Mouse (Mus musculus) embryo, embryonic 10.5 days (tissue): ENCODE measurements around the gene Magix.

Experiments
- DNase-seq: peaks from one replicate; pipeline ENCODE4 v3.0.0-alpha.2; 2015; ENCODE audit warnings: low spot score

Gene Magix

GRCm38 (mm10) chrX:7673578-7674281 lies 7.3 kb downstream of the Magix start:
- DNase-seq, result peak; percentile 40

GRCm38 (mm10) chrX:7672739-7673138 lies 8.3 kb downstream of the Magix start:
- no peak for DNase-seq

GRCm38 (mm10) chrX:7670921-7671623 lies 10.0 kb downstream of the Magix start, which contains the start of gene Plp2:
Gene Plp2 (minus strand): TSS chrX:7671390.
- peak; percentile 23 for DNase-seq

- peak; percentile 61 for DNase-seq
These were observed 10.6 kb downstream of the Magix start for GRCm38 (mm10) chrX:7670390-7670881.

GRCm38 (mm10) chrX:7665739-7666502 lies 15.1 kb downstream of the Magix start:
- no peak for DNase-seq

- DNase-seq, result no peak
These were observed 16.3 kb downstream of the Magix start for GRCm38 (mm10) chrX:7664791-7665190.

DNA sequence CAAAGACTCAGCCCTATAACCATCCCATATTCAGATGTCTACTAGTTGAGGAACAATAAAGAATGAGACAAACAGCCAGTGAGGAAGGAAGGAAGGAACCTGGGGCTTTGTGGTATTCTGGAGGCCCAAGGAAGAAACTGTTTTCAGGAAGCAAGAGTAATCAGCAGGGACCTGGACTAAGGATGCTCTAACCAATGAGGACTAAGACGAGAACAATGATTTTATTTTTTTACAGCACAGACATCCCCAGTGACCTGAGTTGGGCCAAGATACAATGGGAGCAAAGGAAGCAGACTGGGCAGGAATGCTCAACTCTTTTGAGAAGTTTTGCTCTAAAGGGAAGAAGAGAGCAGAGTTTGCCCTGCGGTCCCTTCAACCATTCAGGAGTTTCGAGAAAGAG lies 18.1 kb downstream of the Magix start:
- DNase-seq, result no peak

- DNase-seq, result no peak
These were observed 20.0 kb downstream of the Magix start for GRCm38 (mm10) chrX:7661086-7661485.

DNA sequence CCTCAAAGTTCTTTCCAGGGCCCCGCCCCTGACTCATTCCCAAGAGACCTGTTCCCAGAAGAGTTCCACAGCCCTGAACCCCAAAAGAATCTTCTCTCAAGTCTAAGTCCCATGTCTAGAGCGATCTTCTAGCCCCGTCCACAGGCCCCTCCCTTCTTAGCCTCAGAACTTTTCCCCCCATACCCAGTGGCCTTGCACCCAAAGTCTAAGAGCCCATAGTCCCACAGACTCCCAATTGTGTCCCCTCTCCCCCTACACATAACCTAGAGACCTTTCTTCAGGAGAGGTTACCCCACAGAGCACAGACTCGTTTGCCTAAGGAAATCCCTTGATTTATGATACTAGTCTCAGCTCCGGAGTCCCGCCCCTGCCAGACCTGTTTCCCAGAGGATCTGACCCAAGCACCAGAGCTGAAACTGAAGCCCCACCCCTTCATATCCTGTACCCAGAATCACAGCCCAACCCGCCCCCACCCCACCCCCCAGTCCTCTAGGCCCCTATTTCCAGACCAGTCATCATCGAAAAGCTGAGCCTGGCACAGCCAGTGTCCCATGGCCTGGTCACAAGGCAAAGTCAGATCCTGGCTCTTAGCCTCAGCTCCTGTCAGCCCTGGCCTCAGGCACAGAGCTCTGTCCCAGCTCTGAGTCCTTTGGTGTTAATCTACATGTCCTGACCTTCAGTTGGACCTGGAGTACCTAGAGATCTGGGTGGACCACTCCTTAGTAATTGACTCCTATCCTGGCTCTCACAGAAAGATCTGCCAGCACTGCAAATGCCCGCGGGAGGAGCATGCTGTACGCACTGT lies 22.1 kb downstream of the Magix start:
- DNase-seq, result no peak

DNA sequence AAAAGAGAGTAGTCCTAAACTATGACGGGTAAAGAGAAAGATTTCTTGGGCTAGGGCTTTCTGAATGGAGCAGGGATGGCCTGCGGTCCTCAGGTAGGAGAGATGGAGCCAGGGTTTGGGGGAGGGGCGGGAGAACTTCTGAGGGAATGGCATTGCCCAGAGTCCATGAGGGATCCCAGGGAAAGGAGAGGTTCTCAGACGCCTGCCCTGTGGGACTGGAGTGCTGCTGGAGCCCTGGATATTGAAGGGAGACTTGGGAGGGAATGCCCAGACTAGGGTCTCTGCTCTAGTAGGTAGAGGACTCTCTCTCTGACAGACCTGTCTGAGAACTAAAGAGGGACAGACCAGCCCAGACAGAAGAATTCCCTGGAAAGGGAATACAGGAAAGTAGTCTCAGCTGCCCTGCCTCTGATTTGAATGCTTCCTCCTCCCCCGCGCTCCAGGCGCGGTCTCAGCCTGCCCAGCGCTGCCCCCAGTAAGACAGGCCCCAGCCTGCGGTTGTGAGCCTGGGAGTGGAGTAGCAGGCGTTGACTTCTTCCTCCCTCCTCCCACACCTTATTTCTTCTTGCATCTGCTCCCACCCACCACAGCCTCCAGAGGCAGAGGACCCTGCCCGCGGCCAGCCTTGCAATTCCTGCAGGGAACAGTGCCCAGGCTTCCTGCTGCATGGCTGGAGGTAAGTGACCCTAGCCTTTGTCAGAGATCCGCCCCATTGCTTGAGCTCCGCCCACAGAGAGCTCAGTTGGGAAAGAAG lies 22.8 kb downstream of the Magix start:
- peak; percentile 63 for DNase-seq

DNA sequence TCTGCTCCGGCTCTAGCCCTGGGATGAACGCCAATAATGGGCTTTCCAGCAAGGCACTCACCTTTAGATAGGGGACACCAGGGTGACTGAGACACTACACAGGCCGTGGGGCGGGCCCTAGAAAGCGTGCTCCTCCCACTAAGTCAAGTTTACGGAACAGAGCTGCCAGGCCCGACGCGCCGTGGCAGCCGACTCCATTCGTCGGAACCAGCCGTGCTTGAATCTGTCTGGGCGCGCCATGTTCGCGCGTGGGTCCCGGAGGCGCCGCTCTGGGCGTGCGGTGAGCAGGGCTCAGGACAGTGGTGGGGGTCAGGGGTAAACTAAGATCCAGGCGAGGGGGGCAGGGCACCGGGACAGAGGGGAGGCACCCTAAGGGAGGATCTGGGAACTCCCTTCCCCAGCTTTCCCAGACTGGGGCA lies 23.8 kb downstream of the Magix start, which contains the start of gene Prickle3:
Gene Prickle3 (plus strand): TSS at position 40 of the 419 bp plus-strand sequence.
- DNase-seq, result no peak

- DNase-seq, result peak; percentile 89
These were observed 32.3 kb downstream of the Magix start for GRCm38 (mm10) chrX:7648671-7649304.

DNA sequence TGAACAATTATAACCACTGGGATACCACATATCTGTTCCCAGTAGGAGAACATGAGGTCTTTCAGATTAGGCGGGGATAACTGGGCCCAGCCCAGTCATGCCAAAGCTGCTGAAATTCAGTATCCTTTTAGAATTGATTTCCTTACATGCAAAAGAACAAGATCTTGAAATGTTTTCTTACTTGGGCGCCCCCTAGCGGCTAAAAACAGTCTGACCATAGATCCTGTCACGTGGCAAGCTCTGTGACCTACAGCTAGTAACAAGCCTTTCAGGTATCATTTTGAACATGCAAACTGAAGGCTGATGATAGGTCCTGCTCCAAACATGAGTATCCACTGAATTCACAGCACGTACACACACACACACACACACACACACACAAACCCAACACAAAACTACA lies 35.7 kb downstream of the Magix start:
- DNase-seq, result peak; percentile 88

DNA sequence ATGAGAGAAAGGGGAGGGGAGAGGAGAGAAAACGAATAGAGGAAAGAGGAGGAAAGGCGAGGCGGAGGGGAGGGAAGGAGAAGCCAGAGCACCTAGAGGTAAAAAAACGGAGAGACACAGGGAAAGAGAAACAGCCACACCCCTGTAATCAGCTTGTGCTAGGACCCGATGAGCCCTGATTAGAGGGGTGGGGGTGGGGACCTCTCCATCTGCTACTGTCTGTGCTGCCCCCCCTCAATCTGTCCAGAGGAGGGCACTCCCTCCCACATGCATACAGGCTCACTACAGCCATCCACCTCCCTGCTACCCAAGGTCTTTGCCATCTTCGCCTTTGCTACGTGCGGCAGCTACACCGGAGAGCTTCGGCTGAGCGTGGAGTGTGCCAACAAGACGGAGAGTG lies 40.3 kb downstream of the Magix start:
- DNase-seq, result no peak

DNA sequence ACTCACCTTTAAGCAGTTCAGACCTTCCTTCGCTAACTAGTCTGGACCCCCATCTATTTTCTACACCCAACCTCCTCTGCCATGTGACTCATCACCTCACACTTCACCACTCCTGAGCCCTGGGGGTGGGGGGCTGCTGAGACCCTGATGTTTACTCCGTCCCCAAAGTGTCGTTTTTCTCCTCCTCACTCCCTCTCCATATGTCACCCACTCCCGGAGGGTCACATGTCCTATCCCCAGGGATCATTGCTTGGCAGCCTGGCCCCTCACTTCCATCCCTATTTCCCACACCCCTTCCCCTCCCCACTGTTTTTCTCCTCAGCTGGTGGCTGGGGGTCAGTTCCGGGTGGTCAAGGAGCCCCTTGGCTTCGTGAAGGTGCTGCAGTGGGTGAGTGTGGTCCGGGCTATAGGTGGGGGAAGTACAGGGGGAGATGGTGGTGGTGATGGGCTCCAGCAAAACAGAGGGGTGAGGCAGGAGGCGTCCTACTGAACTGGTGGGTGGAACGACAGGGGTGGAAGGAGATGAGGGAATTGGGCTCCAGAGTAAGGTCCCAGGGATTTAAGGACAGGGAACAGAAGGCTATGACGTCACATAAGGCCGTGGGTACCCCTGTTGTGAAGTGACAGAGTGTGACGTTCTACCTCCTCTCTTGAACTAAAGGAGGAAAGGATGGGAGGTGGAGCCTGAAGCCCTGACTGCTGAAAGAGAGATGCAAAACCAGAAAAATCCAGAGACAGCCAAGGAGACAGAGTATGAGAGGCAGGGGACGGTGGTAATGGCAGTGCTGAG lies 41.3 kb downstream of the Magix start:
- no peak for DNase-seq

DNA sequence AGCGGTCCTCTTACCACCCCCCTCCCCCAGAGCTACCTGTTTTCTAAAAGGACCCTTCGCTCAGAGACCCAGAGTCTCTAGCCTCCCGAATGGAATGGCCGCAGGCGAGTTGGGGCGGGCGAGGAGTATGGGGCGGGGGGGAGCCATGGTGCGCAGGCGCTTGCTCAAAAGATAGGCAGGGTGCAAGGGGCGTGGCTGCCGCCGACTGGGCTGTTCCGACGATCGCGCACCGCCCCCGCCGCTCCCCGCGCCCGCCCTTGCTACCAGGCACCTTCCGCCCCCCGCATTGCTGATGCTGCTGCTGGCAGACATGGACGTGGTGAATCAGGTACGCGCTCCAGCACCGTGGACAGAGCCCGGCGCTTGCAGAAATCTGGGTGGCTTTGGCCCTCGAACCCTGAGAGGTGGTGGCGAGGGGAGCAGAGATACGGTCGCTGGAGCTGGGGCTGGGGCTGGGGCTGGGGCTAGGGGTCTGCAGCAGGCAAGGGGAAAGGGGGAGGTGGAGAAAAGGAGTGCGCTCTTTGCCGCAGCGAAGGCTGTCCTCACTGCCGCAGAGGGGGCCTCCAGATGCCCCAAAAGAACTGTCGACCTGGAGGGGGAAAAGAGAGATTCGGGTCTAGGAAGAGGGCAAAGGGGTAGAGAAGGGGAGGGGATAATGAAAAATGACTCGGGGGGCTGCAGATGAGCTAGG lies 42.5 kb downstream of the Magix start, which contains the start of gene Syp:
Gene Syp (plus strand): TSS at position 71 of the 691 bp plus-strand sequence.
- peak; percentile 80 for DNase-seq

- no peak for DNase-seq
These were observed 46.0 kb downstream of the Magix start for GRCm38 (mm10) chrX:7635101-7635500.

GRCm38 (mm10) chrX:7632560-7632959 lies 48.5 kb downstream of the Magix start:
- DNase-seq, result no peak
